Mouse (Mus musculus): ENCODE results near the gene Mapre3.

DNA sequence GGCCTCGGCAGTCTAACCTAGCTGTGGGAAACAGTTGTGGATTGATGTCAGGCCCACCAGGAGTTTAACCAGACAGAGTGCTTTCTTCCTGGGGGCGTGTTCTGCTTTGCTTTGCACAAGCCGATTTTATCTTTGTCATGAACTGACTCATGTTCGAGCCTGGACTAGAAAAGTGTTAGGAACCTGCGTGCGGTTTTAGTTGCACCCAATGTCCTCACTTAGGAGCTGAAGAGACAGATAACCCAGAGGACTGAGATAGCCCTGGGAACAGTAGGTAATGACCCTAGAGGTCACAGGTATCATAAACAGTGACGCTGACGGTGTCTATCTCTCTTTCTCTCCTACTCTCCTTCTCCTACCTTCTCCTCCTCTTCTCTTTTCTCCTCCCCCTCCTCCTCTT is 16.5 kb upstream of the Mapre3 start:
- TF ChIP-seq CTCF (IDR thresholded peaks at IDR 0.05; ENCODE audit: insufficient read depth, low read length) (no peak), POLR2A (IDR thresholded peaks at IDR 0.05; ENCODE audit: borderline replicate concordance, extremely low read depth, low read depth, low read length) (no peak)
